Mouse (Mus musculus) stomach, postnatal 0 days (tissue): ENCODE measurements around the gene Snd1.

Experiments
- CTCF ChIP-seq: IDR thresholded peaks from 2 replicates; pipeline ENCODE4 v1.5.1; 2016; ENCODE audit warnings: antibody characterized with exemption, low read depth, mild to moderate bottlenecking, moderate library complexity
- EP300 ChIP-seq: optimal IDR thresholded peaks from 2 replicates; pipeline ENCODE3; 2016; ENCODE audit warnings: antibody characterized with exemption

- TF ChIP-seq CTCF (no peak), EP300 (no peak)
Observed at GRCm38 (mm10) chr6:28516618-28517017, 41.7 kb downstream of the Snd1 start.
